In genomic region chr2:122656767-122657166, GRCm38 (mm10) we compare ENCODE assay signal across 27 mouse cellular contexts. TPM values are rescaled to one million over a fixed set of nuclear protein-coding genes. Genes with fewer than 3 reads are reported as not detected.
"Had no signal": no experiment of that assay in that cellular context is flagged by ENCODE, and none has a peak within 500 bp of the region (broad histone marks: within the 10 kb centered on the region; RNA-seq: fewer than 3 reads in every experiment).

No protein-coding gene starts in this region.

- H3K4me1 ChIP-seq: heart, embryonic 12.5 days; hindbrain, embryonic 13.5 days; hindbrain, embryonic 15.5 days; limb, embryonic 12.5 days; liver, embryonic 13.5 days had no signal

- H3K4me3 ChIP-seq: gastrocnemius, adult 2 months; heart, embryonic 10.5 days; heart, embryonic 12.5 days; hindbrain, embryonic 13.5 days; hindbrain, embryonic 15.5 days; layer of hippocampus, adult 2 months; left cerebral cortex, adult 2 months; limb, embryonic 10.5 days; limb, embryonic 12.5 days; liver, embryonic 13.5 days had no signal

- H3K9me3 ChIP-seq: heart, embryonic 10.5 days; heart, embryonic 12.5 days; hindbrain, embryonic 13.5 days; hindbrain, embryonic 15.5 days; limb, embryonic 10.5 days; limb, embryonic 12.5 days; liver, embryonic 13.5 days had no signal

- ATAC-seq: hindbrain, postnatal 0 days had no signal

- H3K27ac ChIP-seq: gastrocnemius, adult 2 months; heart, embryonic 10.5 days; hindbrain, embryonic 13.5 days; hindbrain, embryonic 15.5 days; hindbrain, postnatal 0 days; layer of hippocampus, adult 2 months; left cerebral cortex, adult 2 months; limb, embryonic 10.5 days; limb, embryonic 12.5 days; liver, embryonic 13.5 days had no signal

- H3K36me3 ChIP-seq: heart, embryonic 10.5 days; heart, embryonic 12.5 days; hindbrain, embryonic 13.5 days; hindbrain, embryonic 15.5 days; limb, embryonic 10.5 days; limb, embryonic 12.5 days; liver, embryonic 13.5 days had no signal

- H3K4me2 ChIP-seq: heart, embryonic 12.5 days; hindbrain, embryonic 13.5 days; hindbrain, embryonic 15.5 days; limb, embryonic 12.5 days; liver, embryonic 11.5 days; liver, embryonic 13.5 days had no signal

- H3K27me3 ChIP-seq: heart, embryonic 12.5 days; hindbrain, embryonic 13.5 days; hindbrain, embryonic 15.5 days; limb, embryonic 12.5 days; liver, embryonic 13.5 days had no signal

- DNase-seq: gastrocnemius, adult 2 months; gastrocnemius, postnatal 14 days; gastrocnemius, postnatal 36 days; heart, adult 18-20 months; heart, postnatal 10 days; heart, postnatal 36 days; kidney, adult 18-20 months; kidney, adult 8-10 months; kidney, postnatal 10 days; kidney, postnatal 25 days; kidney, postnatal 4 days; liver; liver, embryonic 13.5 days had no signal

- H3K9ac ChIP-seq: heart, embryonic 12.5 days; hindbrain, embryonic 13.5 days; hindbrain, embryonic 15.5 days; limb, embryonic 12.5 days; liver, embryonic 13.5 days had no signal

RNA-seq across cellular contexts. Expression of gene AA467197, which starts 20.0 kb away (rescaled TPM):
- total RNA-seq: gastrocnemius, postnatal 14 days; hindbrain, postnatal 0 days had no signal
- polyA plus RNA-seq: heart, embryonic 10.5 days; heart, embryonic 12.5 days; heart, embryonic 14.5 days; hindbrain, embryonic 11.5 days; hindbrain, embryonic 13.5 days; kidney, embryonic 14.5 days; kidney, embryonic 16.5 days; liver, embryonic 11.5 days had no signal
